Mouse (Mus musculus) cerebellum, adult 2 months (tissue): Measurements from ENCODE around the gene Scnn1b. TPM values are rescaled to one million over a fixed set of nuclear protein-coding genes. Genes with fewer than 3 reads are reported as not detected.

ENCODE experiments used
- DNase-seq, 2 experiments: peaks; one replicate each; pipeline ENCODE4 v3.0.0; 2021
- H3K27ac ChIP-seq: fragments of 200-500 bp; 2 replicates; pipeline ENCODE4 v1.5.1; 2012; ENCODE audit warnings: low read length, control low read depth, inconsistent platforms; ENCODE audit not compliant: insufficient read depth
- H3K27me3 ChIP-seq: fragments of 200-500 bp; 2 replicates; pipeline ENCODE4 v1.6.1; 2012; ENCODE audit warnings: inconsistent platforms, mild to moderate bottlenecking, low read length, moderate library complexity; ENCODE audit not compliant: control insufficient read depth, insufficient read depth
- H3K4me1 ChIP-seq: fragments of 200-500 bp; 2 replicates; pipeline ENCODE4 v1.6.1; 2011; ENCODE audit warnings: low read length; ENCODE audit not compliant: control insufficient read depth, insufficient read depth
- H3K4me3 ChIP-seq: fragments of 200-500 bp; replicated peaks from 2 replicates; pipeline ENCODE3; 2011; ENCODE audit warnings: mild to moderate bottlenecking, low read depth, low read length, control low read depth; ENCODE audit not compliant: insufficient read depth
- CTCF ChIP-seq: fragments of 200-500 bp; IDR thresholded peaks from 2 replicates; pipeline ENCODE4 v1.5.1; 2011; ENCODE audit warnings: low read depth, mild to moderate bottlenecking, control low read depth, low read length, moderate library complexity, borderline replicate concordance; ENCODE audit not compliant: insufficient read depth
- POLR2A ChIP-seq: fragments of 200-500 bp; IDR thresholded peaks from 2 replicates; pipeline ENCODE4 v1.6.1; 2011; ENCODE audit warnings: low read length, control low read depth, borderline replicate concordance; ENCODE audit not compliant: insufficient read depth
- WGBS: fragments of 180-500 bp; shearing (Covaris S2); methylation state at CpG from one replicate; pipeline ENCODE4 v1.1.7; 2018; 5-methylcytosine and 5-hydroxymethylcytosine counted together
- polyA plus RNA-seq: library from polyadenylated mRNA; depleted of rRNA; stranded (reverse); fragments of >200 nt; gene quantifications from 2 replicates; pipeline ENCODE4 v1.2.3, GENCODE M21; 2012

Scnn1b gene
- polyA plus RNA-seq, 1 experiment = 1.5 TPM

DNA sequence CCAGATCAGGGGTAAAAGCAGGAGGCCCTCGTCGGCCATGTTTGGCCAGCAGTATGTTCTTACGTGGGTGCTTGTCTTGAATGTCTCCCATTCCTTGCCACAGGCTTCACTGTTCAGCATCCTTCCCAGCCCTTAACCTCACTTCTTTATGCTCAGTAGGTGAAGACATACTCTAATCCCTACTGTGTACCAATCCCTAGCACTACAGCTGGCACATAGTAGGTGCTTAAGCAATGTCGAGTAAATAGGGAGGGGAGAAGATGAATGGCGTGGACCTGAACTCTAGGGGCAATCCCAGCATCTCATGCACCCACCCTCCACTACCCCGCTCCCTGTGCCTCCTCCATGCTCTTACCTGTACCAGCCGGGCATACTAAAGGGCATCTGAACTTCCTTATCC lies 59.5 kb downstream of the Scnn1b start:
- Histone ChIP-seq H3K27me3 (no peaks in the 10 kb centered on the region), H3K27ac (no peak overlapping the region), H3K4me3 (no peak overlapping the region), H3K4me1 (peaks cover 4% of the 10 kb centered on the region)
- DNase-seq = no peak
- TF ChIP-seq POLR2A = no peak
- TF ChIP-seq CTCF = no peak
- WGBS = 98% methylated on average over 7 of the region's 7 CpGs

DNA sequence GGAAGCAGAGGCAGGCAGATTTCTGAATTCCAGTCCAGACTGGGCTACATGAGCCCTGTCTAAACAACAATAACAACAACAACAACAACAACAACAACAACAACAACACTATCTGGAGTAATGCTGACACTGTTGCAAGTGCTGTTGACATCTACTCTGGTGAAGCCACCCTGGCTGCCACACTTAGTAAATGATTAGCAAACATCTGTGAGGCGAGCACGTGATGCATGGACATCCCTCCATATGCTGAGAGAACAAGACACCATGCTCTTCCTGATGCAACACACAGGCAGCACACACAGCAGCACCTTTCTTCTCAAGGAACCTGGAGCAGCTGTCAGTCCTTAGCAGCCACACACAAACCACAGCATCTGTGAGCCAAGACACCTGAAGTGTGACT lies 63.0 kb downstream of the Scnn1b start:
- Histone ChIP-seq H3K4me1 (peaks cover 27% of the 10 kb centered on the region), H3K27me3 (no peaks in the 10 kb centered on the region; the same call in 1 of the 2 replicates), H3K27ac (no peak overlapping the region), H3K4me3 (no peak overlapping the region)
- WGBS = 97% methylated on average over 2 of the region's 2 CpGs
- DNase-seq = no peak
- TF ChIP-seq CTCF (no peak), POLR2A (no peak)

DNA sequence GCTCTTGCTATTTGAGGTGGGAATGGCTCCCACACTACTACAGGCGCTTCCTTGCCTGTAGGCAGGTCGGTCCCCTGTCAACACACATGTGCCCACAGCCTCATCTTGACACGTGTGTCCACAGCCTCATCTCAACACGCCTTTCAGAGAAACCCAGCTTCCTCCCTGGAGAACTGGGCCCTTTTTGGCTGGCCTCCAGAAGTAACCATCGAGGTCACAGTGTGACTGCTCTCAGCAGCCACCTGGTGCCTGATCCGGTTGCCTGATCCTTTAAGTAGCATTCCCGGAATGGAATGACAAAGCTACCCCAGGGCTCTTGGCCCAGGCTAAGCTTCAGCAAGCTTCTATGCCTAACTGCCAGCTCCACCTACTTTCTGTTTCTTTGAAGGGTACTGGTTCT lies 66.4 kb downstream of the Scnn1b start:
- H3K4me3 ChIP-seq = no peak overlapping the region
- no peak for TF ChIP-seq POLR2A
- no peaks in the 10 kb centered on the region; the same call in 1 of the 2 replicates for H3K27me3 ChIP-seq
- 20% methylated on average over 7 of the region's 7 CpGs for WGBS
- peak; percentile 73 to 84 for DNase-seq
- H3K27ac ChIP-seq = peak overlapping the region; percentile 36; the same call in 1 of the 2 replicates
- H3K4me1 ChIP-seq = peaks cover 55% of the 10 kb centered on the region

DNA sequence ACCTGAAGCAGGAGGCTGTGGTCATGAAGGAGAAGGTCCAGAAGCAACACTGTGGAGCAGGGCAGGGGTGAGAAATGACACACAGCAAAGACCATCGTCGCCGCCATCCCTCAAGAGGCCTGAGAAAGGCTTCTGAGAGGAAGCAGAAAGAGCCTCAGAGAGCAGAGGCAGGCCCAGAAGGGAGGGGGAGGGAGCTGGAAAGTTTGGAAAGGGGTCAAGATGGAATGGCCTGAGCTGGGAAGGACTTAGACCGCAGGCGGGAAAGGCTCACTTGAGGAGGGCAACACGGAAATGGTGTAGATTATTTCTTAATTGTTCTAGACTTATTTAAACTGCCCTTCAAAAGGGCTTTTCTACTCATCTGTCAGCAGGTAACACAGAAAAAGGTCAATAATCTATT lies 68.8 kb downstream of the Scnn1b start:
- WGBS = 92% methylated on average over 6 of the region's 6 CpGs

DNA sequence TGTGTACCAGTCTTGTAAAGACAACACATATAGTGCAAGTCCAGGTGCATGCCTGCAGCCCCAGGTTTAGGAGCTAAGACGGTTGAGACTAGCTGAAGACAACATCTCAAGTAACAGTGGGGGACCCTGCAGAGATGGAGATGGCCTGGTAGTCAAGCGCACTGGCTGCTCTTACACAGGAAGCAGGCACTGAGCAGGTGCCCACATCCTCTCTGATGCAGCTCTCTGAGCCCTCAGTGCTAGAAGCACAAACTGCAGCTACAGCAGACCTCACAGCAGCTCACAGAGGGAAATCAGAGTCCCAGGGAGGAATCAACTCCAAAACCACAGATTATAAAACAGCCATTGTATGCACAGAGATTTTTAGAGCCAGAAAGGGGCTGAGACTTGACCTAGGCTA lies 69.5 kb downstream of the Scnn1b start:
- peak in 1 of 2 experiments; percentile 26 for DNase-seq
- H3K4me3 ChIP-seq = no peak overlapping the region
- H3K27me3 ChIP-seq = no peaks in the 10 kb centered on the region; the same call in 1 of the 2 replicates
- peaks cover 80% of the 10 kb centered on the region for H3K4me1 ChIP-seq
- no peak overlapping the region for H3K27ac ChIP-seq
- 72% methylated on average over 2 of the region's 2 CpGs for WGBS
- TF ChIP-seq POLR2A (no peak), CTCF (no peak)

More for the DNA sequence above, 68.8 kb downstream of the Scnn1b start:
- no peaks in the 10 kb centered on the region; the same call in 1 of the 2 replicates for H3K27me3 ChIP-seq
- H3K4me3 ChIP-seq = no peak overlapping the region
- peaks cover 73% of the 10 kb centered on the region for H3K4me1 ChIP-seq
- DNase-seq = no peak
- H3K27ac ChIP-seq = no peak overlapping the region
- TF ChIP-seq POLR2A (no peak), CTCF (no peak)

DNA sequence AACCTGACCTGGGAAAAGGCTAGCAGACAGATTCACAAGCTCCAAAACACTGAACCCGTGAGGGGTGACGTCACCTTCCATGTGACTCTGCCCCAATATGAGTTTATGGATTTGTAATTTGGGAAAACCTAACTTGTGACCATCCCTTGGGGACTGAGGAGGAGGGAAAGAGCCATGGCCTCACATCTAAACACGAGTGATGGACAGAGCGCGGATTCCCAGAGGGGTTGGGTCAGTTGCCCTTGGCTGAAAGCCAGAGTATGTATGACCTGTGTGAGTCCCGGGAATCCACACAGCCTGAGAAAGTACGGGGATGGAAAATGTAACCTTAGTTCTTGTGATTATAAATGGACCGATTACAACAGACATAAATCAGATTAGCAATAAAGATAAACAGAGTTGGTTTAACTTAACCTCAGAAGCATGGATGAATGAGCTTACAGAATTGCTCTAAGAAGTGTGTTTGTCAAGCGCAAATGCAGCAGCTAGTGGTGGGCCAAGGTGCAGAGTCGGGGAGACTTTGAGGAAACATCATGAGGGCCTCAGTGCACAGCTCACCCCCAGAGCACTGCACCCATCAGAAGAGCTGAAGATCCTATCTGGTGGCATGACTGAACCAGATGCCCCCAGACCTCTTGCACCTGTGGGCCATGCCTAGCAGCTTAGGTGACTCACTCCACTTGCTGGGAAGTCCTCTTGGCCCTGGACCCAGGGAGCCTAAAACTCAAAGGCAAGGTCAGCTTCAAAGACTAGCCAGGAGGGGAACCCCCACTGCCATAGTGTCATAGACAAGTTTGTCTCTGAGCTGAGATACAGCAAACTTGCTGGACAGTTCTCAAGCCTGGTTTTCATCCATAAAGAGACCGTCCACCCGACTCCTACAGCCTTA lies 71.3 kb downstream of the Scnn1b start:
- DNase-seq = peak in 1 of 2 experiments; percentile 35
- TF ChIP-seq POLR2A (no peak), CTCF (no peak)
- Histone ChIP-seq H3K4me3 (no peak overlapping the region), H3K27me3 (no peaks in the 10 kb centered on the region), H3K4me1 (peaks cover 86% of the 10 kb centered on the region), H3K27ac (peak overlapping the region; percentile 87)
- WGBS = 63% methylated on average over 12 of the region's 12 CpGs

DNA sequence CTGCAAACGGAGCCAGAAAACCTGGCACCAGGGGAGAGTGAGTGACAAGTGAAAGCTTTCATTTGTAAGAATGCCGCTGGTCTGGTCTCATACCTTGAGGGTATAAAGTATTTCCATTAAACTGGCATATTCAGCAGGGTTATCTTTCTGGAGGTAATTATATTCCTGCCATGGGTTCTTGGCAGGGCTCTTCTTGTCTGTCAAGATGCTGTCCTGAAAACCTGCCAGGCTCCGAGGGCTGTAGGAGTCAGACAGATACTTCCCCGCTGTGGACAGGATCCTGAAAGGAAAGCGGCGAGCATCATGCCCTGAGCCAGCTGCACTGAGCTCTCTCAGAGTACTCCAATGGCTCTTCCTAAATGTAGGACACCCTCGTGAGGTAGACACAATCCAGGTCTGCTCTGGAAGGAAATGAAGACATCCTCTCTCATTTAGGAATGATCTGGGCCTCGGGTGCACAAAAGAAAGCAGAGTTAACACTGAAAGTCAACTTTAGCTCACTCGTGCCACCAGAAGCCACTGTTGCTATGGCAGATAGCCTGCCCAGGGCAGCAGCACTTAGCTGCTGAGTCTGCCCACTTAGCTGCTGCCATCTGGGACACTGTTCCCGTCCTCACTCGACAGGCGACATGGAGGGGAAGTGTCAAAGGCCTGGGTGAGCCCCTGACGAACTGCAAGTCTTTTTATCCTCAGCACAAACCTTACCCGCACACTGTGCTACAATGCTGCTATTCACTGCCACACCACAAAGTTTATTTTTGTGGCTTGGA lies 72.2 kb downstream of the Scnn1b start:
- TF ChIP-seq CTCF (no peak), POLR2A (no peak)

More for the DNA sequence above, 72.2 kb downstream of the Scnn1b start:
- Histone ChIP-seq H3K4me1 (peaks cover 85% of the 10 kb centered on the region), H3K27me3 (no peaks in the 10 kb centered on the region), H3K4me3 (no peak overlapping the region), H3K27ac (peak overlapping the region; percentile 87)
- DNase-seq = peak; percentile 87 to 93
- 13% methylated on average over 14 of the region's 14 CpGs for WGBS
